ENCODE assay signal across 23 mouse cellular contexts in the genomic region with DNA sequence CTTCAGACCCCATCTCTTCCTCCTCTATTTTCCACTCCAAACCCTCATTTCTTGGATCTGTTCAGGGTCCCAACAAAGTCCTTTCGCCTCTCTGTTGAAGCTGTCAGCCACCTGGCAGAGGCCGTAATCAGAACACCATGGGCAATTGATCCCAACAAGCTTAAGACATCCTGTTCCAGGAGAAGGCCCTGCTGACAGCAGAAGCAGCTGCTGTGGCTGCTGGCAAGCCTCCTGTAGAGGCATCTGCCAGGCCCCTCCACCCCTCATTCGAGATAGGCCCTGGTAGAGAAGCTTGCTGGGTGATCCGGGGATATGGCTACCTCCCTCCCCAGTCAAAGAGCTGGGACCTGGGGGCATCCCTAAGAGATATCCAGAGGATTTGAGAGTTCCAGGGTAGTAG.
A peak's percentile ranks its signal among the peaks of the same experiment; 100 is the strongest.
DNase-seq lines count a peak whose midpoint lies in the region; ATAC-seq and TF ChIP-seq lines count a peak whose summit lies in the region.
"Had no signal": no experiment of that assay in that cellular context is flagged by ENCODE, and none has a peak within 500 bp of the region (broad histone marks: within the 10 kb centered on the region; RNA-seq: fewer than 3 reads in every experiment).

No protein-coding gene starts in this region.

- no peak overlapping the region for H3K9ac ChIP-seq in hindbrain, embryonic 16.5 days (ENCODE audit: low read depth, low read length)
- H3K9ac ChIP-seq in hindbrain, embryonic 13.5 days: no peak overlapping the region
- no peak overlapping the region for H3K9ac ChIP-seq in midbrain, postnatal 0 days (replicated peaks; ENCODE audit: low read length, poor library complexity, severe bottlenecking)
- H3K9ac ChIP-seq: embryonic facial prominence, embryonic 15.5 days; hindbrain, embryonic 12.5 days had no signal

- peak; percentile 53; the same call in 1 of the 2 replicates for ATAC-seq in hindbrain, embryonic 16.5 days
- ATAC-seq in hindbrain, embryonic 13.5 days (ENCODE audit: low FRiP score): no peak
- no peak for ATAC-seq in midbrain, postnatal 0 days (ENCODE audit: low FRiP score)
- ATAC-seq: activated CD4-positive, CD25-positive, alpha-beta regulatory T cell, adult 4 months; forebrain, embryonic 14.5 days; inflammation-experienced regulatory T-cells, adult 6 months; intestine, postnatal 0 days; Patski had no signal

- TF ChIP-seq CTCF in midbrain, postnatal 0 days (IDR thresholded peaks at IDR 0.05): no peak

- H3K36me3 ChIP-seq in hindbrain, embryonic 16.5 days (ENCODE audit: control insufficient read depth, insufficient read depth, low read length): no peaks in the 10 kb centered on the region
- H3K36me3 ChIP-seq in hindbrain, embryonic 13.5 days: no peaks in the 10 kb centered on the region
- H3K36me3 ChIP-seq in midbrain, postnatal 0 days (ENCODE audit: insufficient read depth, low read length): no peaks in the 10 kb centered on the region
- no peaks in the 10 kb centered on the region for H3K36me3 ChIP-seq in midbrain, embryonic 10.5 days
- H3K36me3 ChIP-seq: embryonic facial prominence, embryonic 15.5 days; forebrain, embryonic 10.5 days; heart, embryonic 10.5 days; hindbrain, embryonic 12.5 days had no signal

- DNase-seq in gastrocnemius, adult 18-20 months (ENCODE audit: low spot score): peak; percentile 32
- no peak for DNase-seq in gastrocnemius, postnatal 4 days (ENCODE audit: low spot score in 2 of 2)
- DNase-seq in midbrain, postnatal 0 days (ENCODE audit: low spot score): peak; percentile 55
- no peak for DNase-seq in midbrain, embryonic 10.5 days (ENCODE audit: low spot score)
- DNase-seq: adrenal gland, adult 2 months; adrenal gland, postnatal 25 days; cerebellum, adult 2 months; embryo, embryonic 11 days; heart, adult 18-20 months; heart, postnatal 10 days; heart, postnatal 4 days had no signal

- no peak overlapping the region for H3K4me3 ChIP-seq in hindbrain, embryonic 16.5 days (ENCODE audit: low read length)
- H3K4me3 ChIP-seq in hindbrain, embryonic 13.5 days: no peak overlapping the region
- no peak overlapping the region for H3K4me3 ChIP-seq in midbrain, postnatal 0 days (ENCODE audit: low read depth, low read length)
- H3K4me3 ChIP-seq in midbrain, embryonic 10.5 days: no peak overlapping the region
- H3K4me3 ChIP-seq: embryonic facial prominence, embryonic 15.5 days; erythroblast, embryonic 14.5 days; forebrain, embryonic 10.5 days; heart, embryonic 10.5 days; hindbrain, embryonic 12.5 days had no signal

- no peak overlapping the region for H3K27ac ChIP-seq in hindbrain, embryonic 16.5 days (ENCODE audit: low read depth, low read length)
- H3K27ac ChIP-seq in hindbrain, embryonic 13.5 days: no peak overlapping the region
- no peak overlapping the region for H3K27ac ChIP-seq in midbrain, postnatal 0 days (ENCODE audit: low read depth, low read length)
- no peak overlapping the region for H3K27ac ChIP-seq in midbrain, embryonic 10.5 days (replicated peaks)
- H3K27ac ChIP-seq: embryonic facial prominence, embryonic 15.5 days; forebrain, embryonic 10.5 days; heart, embryonic 10.5 days; hindbrain, embryonic 12.5 days had no signal

- WGBS in hindbrain, embryonic 16.5 days: 58% methylated on average over 4 of the region's 4 CpGs
- WGBS in hindbrain, embryonic 13.5 days: 73% methylated on average over 4 of the region's 4 CpGs
- WGBS in midbrain, postnatal 0 days: 76% methylated on average over 4 of the region's 4 CpGs
- WGBS in midbrain, embryonic 10.5 days: 82% methylated on average over 4 of the region's 4 CpGs

- peaks cover 10% of the 10 kb centered on the region for H3K4me1 ChIP-seq in hindbrain, embryonic 16.5 days (ENCODE audit: control insufficient read depth, insufficient read depth, low read depth, low read length)
- peaks cover 22% of the 10 kb centered on the region for H3K4me1 ChIP-seq in hindbrain, embryonic 13.5 days (replicated peaks)
- H3K4me1 ChIP-seq in midbrain, postnatal 0 days (ENCODE audit: insufficient read depth, low read length): no peaks in the 10 kb centered on the region
- 0 out of 2 replicates have a peak, but pooled peaks cover 1% of the 10 kb centered on the region for H3K4me1 ChIP-seq in midbrain, embryonic 10.5 days
- H3K4me1 ChIP-seq: forebrain, embryonic 10.5 days had no signal

- no peaks in the 10 kb centered on the region for H3K27me3 ChIP-seq in hindbrain, embryonic 16.5 days (replicated peaks; ENCODE audit: control insufficient read depth, insufficient read depth, low read length)
- H3K27me3 ChIP-seq in hindbrain, embryonic 13.5 days: no peaks in the 10 kb centered on the region
- no peaks in the 10 kb centered on the region for H3K27me3 ChIP-seq in midbrain, postnatal 0 days (ENCODE audit: insufficient read depth, low read length)
- no peaks in the 10 kb centered on the region for H3K27me3 ChIP-seq in midbrain, embryonic 10.5 days (ENCODE audit: low read depth, poor library complexity, severe bottlenecking)
- H3K27me3 ChIP-seq: embryonic facial prominence, embryonic 15.5 days; hindbrain, embryonic 12.5 days had no signal

- H3K4me2 ChIP-seq in hindbrain, embryonic 16.5 days (ENCODE audit: low read length): no peak overlapping the region
- no peak overlapping the region for H3K4me2 ChIP-seq in hindbrain, embryonic 13.5 days
- H3K4me2 ChIP-seq in midbrain, postnatal 0 days (ENCODE audit: low read depth, low read length, poor library complexity, severe bottlenecking): no peak overlapping the region
- H3K4me2 ChIP-seq: embryonic facial prominence, embryonic 15.5 days; hindbrain, embryonic 12.5 days had no signal

- H3K9me3 ChIP-seq in hindbrain, embryonic 16.5 days (ENCODE audit: control insufficient read depth, low read length): no peaks in the 10 kb centered on the region
- no peaks in the 10 kb centered on the region for H3K9me3 ChIP-seq in hindbrain, embryonic 13.5 days
- no peaks in the 10 kb centered on the region for H3K9me3 ChIP-seq in midbrain, postnatal 0 days (ENCODE audit: low read length)
- H3K9me3 ChIP-seq in midbrain, embryonic 10.5 days (replicated peaks): no peaks in the 10 kb centered on the region
- H3K9me3 ChIP-seq: embryonic facial prominence, embryonic 15.5 days; forebrain, embryonic 10.5 days; heart, embryonic 10.5 days; hindbrain, embryonic 12.5 days had no signal

Comparison
In these comparisons a context has a peak if more than half of its experiments do, and no peak if none do; other contexts are left out.
1. DNase-seq: peak in gastrocnemius, adult 18-20 months (single experiment) and midbrain, postnatal 0 days (single experiment); none in gastrocnemius, postnatal 4 days (0 of 2) and midbrain, embryonic 10.5 days (single experiment).